Mouse (Mus musculus) gastrocnemius, postnatal 25 days (tissue): Measurements from ENCODE around the gene Nhsl1. TPM values are rescaled to one million over a fixed set of nuclear protein-coding genes. Genes with fewer than 3 reads are reported as not detected.

Experiments
- DNase-seq: peaks from one replicate; pipeline ENCODE4 v3.0.0; 2022
- total RNA-seq, 2 experiments: library from RNA; stranded (reverse); gene quantifications; 1 replicate in 1 of 2; 2 replicates in 1 of 2; pipeline ENCODE4 v1.2.3; 2021

The Nhsl1 gene
- total RNA-seq, 2 experiments from 2014 or later = 5.7 to 6.0 TPM

- DNase-seq = no peak
Observed at GRCm38 (mm10) chr10:18341444-18342196, 22.8 kb downstream of the Nhsl1 start.

- DNase-seq = no peak
Observed at GRCm38 (mm10) chr10:18347231-18347630, 28.4 kb downstream of the Nhsl1 start.

- DNase-seq = no peak
Observed at GRCm38 (mm10) chr10:18350781-18351180, 32.0 kb downstream of the Nhsl1 start.

GRCm38 (mm10) chr10:18352937-18353336 is 34.2 kb downstream of the Nhsl1 start:
- no peak for DNase-seq

GRCm38 (mm10) chr10:18354103-18354502 is 35.3 kb downstream of the Nhsl1 start:
- DNase-seq = no peak

GRCm38 (mm10) chr10:18356461-18356860 is 37.7 kb downstream of the Nhsl1 start:
- no peak for DNase-seq

- no peak for DNase-seq
Observed at GRCm38 (mm10) chr10:18357212-18357611, 38.4 kb downstream of the Nhsl1 start.

GRCm38 (mm10) chr10:18358461-18358860 is 39.7 kb downstream of the Nhsl1 start:
- DNase-seq = no peak

- DNase-seq = no peak
Observed at GRCm38 (mm10) chr10:18360175-18360574, 41.4 kb downstream of the Nhsl1 start.

- no peak for DNase-seq
Observed at GRCm38 (mm10) chr10:18365432-18365831, 46.6 kb downstream of the Nhsl1 start.

GRCm38 (mm10) chr10:18366697-18367096 is 47.9 kb downstream of the Nhsl1 start:
- no peak for DNase-seq

- DNase-seq = no peak
Observed at GRCm38 (mm10) chr10:18368111-18368510, 49.3 kb downstream of the Nhsl1 start.

- no peak for DNase-seq
Observed at GRCm38 (mm10) chr10:18370475-18371286, 51.9 kb downstream of the Nhsl1 start.

GRCm38 (mm10) chr10:18371866-18372265 is 53.1 kb downstream of the Nhsl1 start:
- no peak for DNase-seq

GRCm38 (mm10) chr10:18375301-18375700 is 56.5 kb downstream of the Nhsl1 start:
- no peak for DNase-seq

- no peak for DNase-seq
Observed at GRCm38 (mm10) chr10:18384766-18385165, 66.0 kb downstream of the Nhsl1 start.

GRCm38 (mm10) chr10:18386224-18386623 is 67.4 kb downstream of the Nhsl1 start:
- no peak for DNase-seq

- DNase-seq = peak; percentile 15
Observed at GRCm38 (mm10) chr10:18388784-18389575, 70.2 kb downstream of the Nhsl1 start.

GRCm38 (mm10) chr10:18390004-18390403 is 71.2 kb downstream of the Nhsl1 start:
- DNase-seq = no peak

GRCm38 (mm10) chr10:18391608-18392007 is 72.8 kb downstream of the Nhsl1 start:
- no peak for DNase-seq

- DNase-seq = no peak
Observed at GRCm38 (mm10) chr10:18392268-18392667, 73.5 kb downstream of the Nhsl1 start.

- DNase-seq = no peak
Observed at GRCm38 (mm10) chr10:18393740-18394139, 75.0 kb downstream of the Nhsl1 start.

GRCm38 (mm10) chr10:18394270-18394669 is 75.5 kb downstream of the Nhsl1 start:
- DNase-seq = no peak
